Mouse (Mus musculus) lung, embryonic 14.5 days (tissue): ENCODE data around the gene Rap2c. TPM values are rescaled to one million over a fixed set of nuclear protein-coding genes. Genes with fewer than 3 reads are reported as not detected.

ENCODE experiments used
- ATAC-seq: fragments of 200-750 bp; cut with Nextera tagmentation; 2 replicates; pipeline ENCODE4 v1.8.0; 2017; ENCODE audit warnings: mild to moderate bottlenecking, moderate TSS enrichment, moderate library complexity; ENCODE audit not compliant: insufficient read depth
- DNase-seq: peaks from one replicate; pipeline ENCODE4 v3.0.0-alpha.2; 2015
- H3K27ac ChIP-seq: fragments of 300-500 bp; sonication (generic); 2 replicates; pipeline ENCODE4 v1.5.1; 2014; ENCODE audit warnings: low read depth, mild to moderate bottlenecking, moderate library complexity
- H3K27me3 ChIP-seq: fragments of 300-500 bp; sonication (generic); 2 replicates; pipeline ENCODE4 v1.6.1; 2014; ENCODE audit warnings: low read length, control low read depth; ENCODE audit not compliant: insufficient read depth
- H3K36me3 ChIP-seq: fragments of 300-500 bp; sonication (generic); 2 replicates; pipeline ENCODE4 v1.6.1; 2014; ENCODE audit warnings: control low read depth; ENCODE audit not compliant: insufficient read depth
- H3K4me1 ChIP-seq: fragments of 300-500 bp; sonication (generic); 2 replicates; pipeline ENCODE4 v1.6.1; 2014; ENCODE audit warnings: antibody characterized with exemption, control low read depth; ENCODE audit not compliant: insufficient read depth
- H3K4me2 ChIP-seq: fragments of 300-500 bp; sonication (generic); 2 replicates; pipeline ENCODE4 v1.6.1; 2014; ENCODE audit warnings: mild to moderate bottlenecking
- H3K4me3 ChIP-seq: fragments of 300-500 bp; sonication (generic); 2 replicates; pipeline ENCODE4 v1.5.1; 2014; ENCODE audit warnings: low read depth, low read length
- H3K9ac ChIP-seq: fragments of 300-500 bp; sonication (generic); 2 replicates; pipeline ENCODE4 v1.6.1; 2014
- H3K9me3 ChIP-seq: fragments of 300-500 bp; sonication (generic); 2 replicates; pipeline ENCODE4 v1.6.1; 2016; ENCODE audit warnings: low read depth, low read length, control low read depth
- CTCF ChIP-seq: IDR thresholded peaks from 2 replicates; pipeline ENCODE4 v1.5.1; 2016; ENCODE audit warnings: antibody characterized with exemption, low read depth
- WGBS: fragments of 180-500 bp; shearing (Covaris S2); extraction: QIAGEN DNeasy Blood & Tissue Kit; methylation state at CpG from one replicate; pipeline ENCODE4 v1.1.7; 2014; 5-methylcytosine and 5-hydroxymethylcytosine counted together
- polyA plus RNA-seq: library from polyadenylated mRNA; unstranded; fragments of >200 nt; fragmentation: Nextera tagmentation; extraction: Ambion mirVana; gene quantifications from 2 replicates; pipeline ENCODE4 v1.2.1, GENCODE M21; 2014

The Rap2c gene
- polyA plus RNA-seq, 1 experiment from 2014 or later, result 24.3 TPM

DNA sequence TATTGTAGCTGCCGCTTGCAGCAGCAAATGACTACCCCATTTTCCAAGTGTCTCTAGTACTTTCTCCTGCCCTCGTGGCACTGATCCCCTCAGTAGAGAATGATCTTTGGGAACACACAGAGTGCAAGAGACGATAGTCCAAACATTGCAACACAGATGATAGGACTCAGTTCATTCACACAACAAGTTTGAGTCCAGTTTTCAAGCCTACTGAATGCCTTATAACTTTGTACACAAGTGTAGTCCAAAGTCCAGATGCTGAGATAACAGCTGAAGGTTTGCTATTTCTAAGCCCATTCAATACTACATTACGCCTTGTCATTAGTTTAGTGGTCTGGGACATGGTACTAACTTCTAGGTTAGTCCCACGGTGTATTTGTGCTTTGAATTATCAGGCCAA is 40.5 kb upstream of the Rap2c start:
- H3K9ac ChIP-seq, result no peak overlapping the region
- WGBS, result 80% methylated on average over 5 of the region's 5 CpGs
- no peaks in the 10 kb centered on the region for H3K36me3 ChIP-seq
- H3K4me2 ChIP-seq, result no peak overlapping the region
- TF ChIP-seq CTCF, result no peak
- no peak for DNase-seq
- no peak overlapping the region for H3K4me3 ChIP-seq
- H3K4me1 ChIP-seq, result no peaks in the 10 kb centered on the region
- H3K9me3 ChIP-seq, result no peaks in the 10 kb centered on the region
- no peak for ATAC-seq
- H3K27ac ChIP-seq, result no peak overlapping the region
- H3K27me3 ChIP-seq, result no peaks in the 10 kb centered on the region

DNA sequence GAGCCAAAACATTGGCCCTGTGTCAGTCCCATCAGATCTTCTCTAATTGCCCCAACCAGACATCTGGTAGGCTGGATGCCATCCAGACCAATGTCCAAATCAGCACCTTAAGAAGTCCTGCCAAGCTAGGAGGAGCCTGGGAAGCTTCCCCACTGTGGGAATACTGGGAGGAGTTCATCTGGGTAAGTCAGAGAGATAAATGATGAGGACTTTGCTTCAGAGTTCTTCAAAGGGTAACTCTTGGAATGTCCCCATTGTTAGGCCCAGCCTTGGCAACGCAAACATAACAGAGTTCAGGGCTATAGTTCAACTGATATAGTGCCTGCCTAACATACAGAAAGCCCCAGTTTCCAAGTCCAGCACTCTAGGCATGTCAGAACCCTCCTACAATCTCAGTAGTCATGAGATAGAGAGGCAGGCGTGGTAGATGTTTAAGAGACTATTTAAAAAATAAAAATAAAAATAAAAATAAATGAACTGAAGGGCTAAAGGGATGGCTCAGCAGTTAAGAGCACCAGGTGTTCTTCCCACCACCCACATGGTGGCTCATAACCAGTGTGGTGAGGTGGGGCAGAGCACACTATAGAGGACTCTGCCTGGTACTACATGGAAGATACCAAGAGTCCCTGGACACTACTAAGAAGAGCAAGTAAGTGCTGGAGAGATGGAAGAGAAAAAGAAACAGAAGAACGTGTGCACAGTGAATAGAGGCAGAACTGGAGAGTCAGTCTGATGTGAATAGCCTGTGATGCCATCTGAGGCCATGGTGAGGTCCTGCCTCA is 34.1 kb upstream of the Rap2c start:
- no peak overlapping the region for H3K4me2 ChIP-seq
- no peak for ATAC-seq
- WGBS, result 48% methylated on average over 3 of the region's 3 CpGs
- H3K27ac ChIP-seq, result no peak overlapping the region
- no peaks in the 10 kb centered on the region for H3K27me3 ChIP-seq
- H3K4me1 ChIP-seq, result no peaks in the 10 kb centered on the region
- no peak overlapping the region for H3K4me3 ChIP-seq
- no peak overlapping the region for H3K9ac ChIP-seq
- H3K36me3 ChIP-seq, result no peaks in the 10 kb centered on the region
- DNase-seq, result peak; percentile 1
- H3K9me3 ChIP-seq, result no peaks in the 10 kb centered on the region
- TF ChIP-seq CTCF, result no peak

DNA sequence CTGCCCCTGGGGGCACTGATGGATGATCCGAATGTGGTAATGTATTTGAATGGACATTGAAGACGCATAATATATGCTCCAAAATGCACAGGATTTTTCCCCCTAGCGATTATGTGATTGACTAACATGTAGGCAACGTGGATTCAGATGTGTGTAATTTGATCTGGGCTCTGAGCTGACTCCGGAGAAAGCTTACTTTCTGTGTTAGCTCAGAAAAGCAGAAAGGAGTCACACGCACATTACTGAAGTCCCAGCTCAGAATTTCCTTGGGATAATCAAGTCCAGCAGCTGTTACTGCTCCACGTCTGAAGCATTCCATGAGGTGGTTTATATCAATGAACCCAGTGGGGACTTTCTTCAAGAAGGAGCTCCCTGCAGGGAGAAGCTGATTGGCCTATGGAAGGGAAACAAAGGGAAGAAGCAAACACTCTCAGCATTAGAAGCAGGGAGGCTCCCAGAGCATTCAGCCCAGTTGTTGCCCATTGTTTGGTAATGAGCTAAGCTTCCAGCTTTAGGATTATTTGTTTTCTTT is 17.9 kb upstream of the Rap2c start:
- no peaks in the 10 kb centered on the region for H3K9me3 ChIP-seq
- H3K9ac ChIP-seq, result no peak overlapping the region
- no peak overlapping the region for H3K4me3 ChIP-seq
- no peak for TF ChIP-seq CTCF
- WGBS, result 16% methylated on average over 7 of the region's 7 CpGs
- H3K27me3 ChIP-seq, result no peaks in the 10 kb centered on the region
- H3K4me1 ChIP-seq, result no peaks in the 10 kb centered on the region
- ATAC-seq, result peak; percentile 17; the same call in 1 of the 2 replicates
- 0 out of 2 replicates have a peak overlapping the region, but pooled peaks have one; percentile 18 for H3K27ac ChIP-seq
- DNase-seq, result peak; percentile 60
- peak overlapping the region; percentile 10; the same call in 1 of the 2 replicates for H3K4me2 ChIP-seq
- H3K36me3 ChIP-seq, result no peaks in the 10 kb centered on the region

DNA sequence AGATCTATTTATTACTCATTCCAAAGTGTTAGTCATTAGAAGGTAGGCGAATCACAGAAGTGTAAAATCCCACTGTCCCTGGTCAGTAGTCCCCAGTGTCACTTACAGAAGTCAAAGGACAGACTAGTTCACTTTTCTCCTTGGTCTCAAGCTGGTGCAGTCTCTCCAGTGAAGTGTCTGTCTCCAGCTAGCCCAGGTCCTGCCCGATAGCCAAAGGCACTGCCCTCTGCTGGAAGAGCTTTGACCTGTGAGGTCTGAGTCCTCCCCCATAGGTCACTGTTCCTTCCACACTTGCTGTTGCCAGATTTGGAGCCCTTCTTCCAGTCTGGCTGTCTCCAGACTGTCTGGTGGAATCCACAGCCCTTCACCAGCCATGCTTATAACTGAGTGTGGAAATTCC is 2.1 kb upstream of the Rap2c start:
- no peak overlapping the region for H3K27ac ChIP-seq
- H3K9ac ChIP-seq, result no peak overlapping the region
- no peak overlapping the region for H3K4me2 ChIP-seq
- peaks cover 2% of the 10 kb centered on the region; the same call in 1 of the 2 replicates for H3K36me3 ChIP-seq
- DNase-seq, result peak; percentile 27
- H3K4me3 ChIP-seq, result no peak overlapping the region
- 28% methylated on average over 2 of the region's 2 CpGs for WGBS
- no peak for ATAC-seq
- H3K27me3 ChIP-seq, result no peaks in the 10 kb centered on the region
- H3K4me1 ChIP-seq, result no peaks in the 10 kb centered on the region
- no peaks in the 10 kb centered on the region for H3K9me3 ChIP-seq
- TF ChIP-seq CTCF, result peak; percentile 41; the same call in 1 of the 2 replicates

DNA sequence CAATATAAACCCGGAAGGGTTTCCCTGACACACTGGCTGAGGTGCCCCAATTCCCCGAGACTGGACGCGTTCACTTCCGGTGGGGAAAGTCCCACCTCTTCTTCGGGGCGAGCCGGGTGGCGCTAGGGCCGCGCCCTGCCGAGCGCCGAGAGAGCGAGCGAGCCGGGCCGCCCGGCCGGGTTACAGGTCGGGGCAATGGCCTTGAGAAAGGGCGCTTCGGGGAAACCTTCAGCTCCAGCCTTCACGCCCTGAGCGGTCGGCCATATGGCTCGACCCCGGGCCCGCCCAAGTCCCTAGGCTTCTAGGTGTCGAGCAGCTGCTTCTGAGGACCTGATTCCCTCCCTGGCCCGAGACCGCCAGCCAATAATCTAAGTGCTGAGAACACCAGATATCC is 965 bp upstream of the Rap2c start:
- ATAC-seq (peak; percentile 87), DNase-seq (peak; percentile 84)
- no peak for TF ChIP-seq CTCF
- 15% methylated on average over 32 of the region's 32 CpGs for WGBS
- Histone ChIP-seq H3K27ac (peak overlapping the region; percentile 96), H3K36me3 (peaks cover 12% of the 10 kb centered on the region; the same call in 1 of the 2 replicates), H3K9ac (peak overlapping the region; percentile 84), H3K4me3 (peak overlapping the region; percentile 54), H3K9me3 (no peaks in the 10 kb centered on the region), H3K4me1 (no peaks in the 10 kb centered on the region), H3K4me2 (peak overlapping the region; percentile 62), H3K27me3 (no peaks in the 10 kb centered on the region)

DNA sequence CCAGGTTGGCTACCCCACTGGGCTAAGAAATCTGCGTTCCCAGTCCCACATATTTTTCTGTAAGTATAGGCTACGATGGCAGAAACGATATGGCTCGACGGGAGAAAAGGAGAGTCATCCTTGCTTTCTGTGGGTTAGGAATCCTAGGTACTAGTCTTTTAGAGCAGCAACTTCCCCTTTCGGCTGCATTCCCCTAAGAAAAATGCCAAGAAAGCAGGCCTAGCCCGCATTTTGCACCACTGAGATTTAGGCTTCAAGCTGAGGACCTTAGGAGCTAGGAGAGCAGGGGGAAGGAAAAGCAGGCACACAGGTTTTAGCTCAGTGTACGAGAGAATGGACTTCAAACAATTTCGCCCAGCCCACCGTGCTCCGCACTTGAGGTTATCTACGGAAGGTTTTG is 892 bp downstream of the Rap2c start:
- Histone ChIP-seq H3K9me3 (no peaks in the 10 kb centered on the region), H3K27ac (peak overlapping the region; percentile 96; the same call in 1 of the 2 replicates), H3K9ac (peak overlapping the region; percentile 84), H3K27me3 (no peaks in the 10 kb centered on the region), H3K4me1 (no peaks in the 10 kb centered on the region), H3K4me2 (peak overlapping the region; percentile 62), H3K4me3 (peak overlapping the region; percentile 54), H3K36me3 (peaks cover 23% of the 10 kb centered on the region; the same call in 1 of the 2 replicates)
- no peak for ATAC-seq
- WGBS, result 11% methylated on average over 12 of the region's 12 CpGs
- DNase-seq, result peak; percentile 35
- no peak for TF ChIP-seq CTCF

DNA sequence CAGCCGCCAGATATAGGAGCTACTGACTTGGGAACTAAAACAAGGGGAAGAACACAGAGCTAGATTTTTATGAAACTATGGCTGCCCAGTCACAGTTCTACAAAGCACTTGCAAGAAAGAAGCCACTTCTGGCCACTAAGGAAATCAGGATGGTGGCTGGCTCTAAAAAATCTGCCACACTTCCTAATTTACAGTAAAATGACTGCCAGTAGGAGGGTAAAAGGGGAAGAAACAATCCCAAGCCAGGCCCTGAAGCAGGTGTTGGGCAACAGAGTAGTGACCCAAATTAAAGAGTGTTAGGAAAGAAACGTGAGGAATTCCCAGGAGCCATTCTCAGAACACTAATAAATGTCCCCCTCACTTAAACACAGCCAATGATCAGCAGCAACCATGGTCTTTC is 5.5 kb downstream of the Rap2c start:
- TF ChIP-seq CTCF, result no peak
- no peak for ATAC-seq
- no peak overlapping the region for H3K4me2 ChIP-seq
- no peak overlapping the region for H3K9ac ChIP-seq
- H3K4me1 ChIP-seq, result no peaks in the 10 kb centered on the region
- H3K27me3 ChIP-seq, result no peaks in the 10 kb centered on the region
- no peak overlapping the region for H3K4me3 ChIP-seq
- H3K9me3 ChIP-seq, result no peaks in the 10 kb centered on the region
- WGBS, result 73% methylated on average over 2 of the region's 2 CpGs
- H3K36me3 ChIP-seq, result peaks cover 26% of the 10 kb centered on the region; the same call in 1 of the 2 replicates
- no peak overlapping the region for H3K27ac ChIP-seq
- DNase-seq, result no peak
